Mouse (Mus musculus) megakaryocyte-erythroid progenitor cell, adult 5 weeks (primary cell): ENCODE measurements around the gene Acaa1a. TPM values are rescaled to one million over a fixed set of nuclear protein-coding genes. Genes with fewer than 3 reads are reported as not detected.

ENCODE experiments used
- polyA plus RNA-seq: library from polyadenylated mRNA; stranded (reverse); fragments of >175 nt; gene quantifications from 2 replicates; pipeline ENCODE4 v1.2.3, GENCODE M21; 2012

Acaa1a gene
- 67.6 and 72.1 TPM in 2 replicates for polyA plus RNA-seq

DNA sequence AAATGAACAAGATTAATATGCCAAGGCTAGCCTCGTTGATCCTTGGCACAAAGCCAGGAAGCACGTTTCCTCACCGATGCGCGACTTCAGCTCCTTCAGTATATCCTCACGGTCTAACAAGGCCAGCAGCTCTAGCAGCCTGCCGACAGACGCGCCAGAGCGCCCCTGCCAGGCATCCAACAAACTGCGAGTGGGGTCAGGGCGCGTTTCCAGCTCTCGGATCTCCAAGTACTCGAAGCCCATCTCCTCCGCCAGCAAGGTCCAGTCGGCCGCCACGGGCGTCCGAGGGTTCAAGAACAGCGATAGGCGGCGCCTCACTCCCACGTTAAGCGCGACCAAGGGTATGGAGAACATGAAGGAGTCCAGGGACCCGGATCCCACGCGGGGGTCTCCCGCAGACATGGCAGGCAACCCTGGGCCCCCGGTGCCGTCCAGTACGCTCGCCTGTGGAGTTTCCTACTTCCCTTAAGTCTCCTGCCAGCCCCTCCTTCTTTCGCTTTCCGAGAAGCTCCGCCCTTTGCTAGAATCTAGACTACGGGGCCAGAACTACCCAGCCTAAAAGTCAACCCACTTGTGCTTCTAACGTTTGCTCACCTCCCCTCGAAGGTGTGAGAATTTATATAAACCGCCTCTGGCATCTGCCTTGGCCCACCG lies at the start of gene Acaa1a:
Gene Acaa1a, plus strand, starts transcription at position 119 of the 654 bp plus-strand sequence.

DNA sequence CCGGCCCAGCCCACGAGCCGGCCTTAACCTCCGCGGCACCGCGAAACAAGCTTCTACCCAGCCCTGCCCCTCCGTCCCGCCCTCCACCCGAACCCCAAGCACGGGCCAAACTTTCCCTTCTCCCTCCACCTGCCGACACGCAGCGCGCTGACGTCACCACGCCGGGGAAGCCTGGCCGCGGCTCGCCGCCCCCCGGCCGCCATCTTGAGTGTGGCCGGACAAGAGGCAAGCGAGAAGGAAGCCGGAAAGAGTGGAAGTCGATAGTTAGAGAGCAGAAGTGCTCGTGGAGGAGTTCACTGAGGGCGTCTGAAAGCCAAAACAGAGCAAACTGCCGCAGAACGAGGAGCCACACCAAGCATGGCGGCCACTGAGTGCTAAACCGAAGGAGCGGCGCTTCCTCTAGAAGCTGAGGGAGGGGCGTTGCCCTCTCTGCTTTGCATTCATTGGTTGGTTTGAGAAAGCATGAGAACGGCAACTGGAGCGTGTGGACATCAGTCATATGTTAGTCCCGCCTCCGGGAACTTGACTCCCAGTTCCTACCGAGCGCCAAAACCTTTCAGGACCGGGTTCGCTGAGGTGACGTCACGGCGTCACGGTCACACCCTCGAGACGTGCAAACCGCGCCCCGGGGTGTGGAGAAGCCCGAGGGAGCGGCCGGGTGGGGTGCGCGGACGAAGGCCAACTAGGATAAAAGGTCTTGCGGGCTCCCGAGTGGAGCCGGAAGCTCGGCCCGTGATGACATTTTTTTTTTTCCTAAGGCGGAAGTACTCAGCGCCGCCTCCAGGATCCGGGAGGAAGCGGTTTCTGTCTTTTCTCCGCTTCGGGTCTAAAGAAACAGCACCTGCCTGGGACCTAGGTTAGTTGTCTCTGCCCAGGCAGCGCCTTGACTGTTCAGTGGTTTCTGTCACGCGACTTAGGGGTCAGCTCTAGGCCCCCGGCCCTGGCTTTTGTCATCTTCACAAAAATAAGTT lies 16.9 kb upstream of the Acaa1a start, which contains the start of gene Oxsr1:
Gene Oxsr1, minus strand, starts transcription at position 139 of the 971 bp plus-strand sequence.

DNA sequence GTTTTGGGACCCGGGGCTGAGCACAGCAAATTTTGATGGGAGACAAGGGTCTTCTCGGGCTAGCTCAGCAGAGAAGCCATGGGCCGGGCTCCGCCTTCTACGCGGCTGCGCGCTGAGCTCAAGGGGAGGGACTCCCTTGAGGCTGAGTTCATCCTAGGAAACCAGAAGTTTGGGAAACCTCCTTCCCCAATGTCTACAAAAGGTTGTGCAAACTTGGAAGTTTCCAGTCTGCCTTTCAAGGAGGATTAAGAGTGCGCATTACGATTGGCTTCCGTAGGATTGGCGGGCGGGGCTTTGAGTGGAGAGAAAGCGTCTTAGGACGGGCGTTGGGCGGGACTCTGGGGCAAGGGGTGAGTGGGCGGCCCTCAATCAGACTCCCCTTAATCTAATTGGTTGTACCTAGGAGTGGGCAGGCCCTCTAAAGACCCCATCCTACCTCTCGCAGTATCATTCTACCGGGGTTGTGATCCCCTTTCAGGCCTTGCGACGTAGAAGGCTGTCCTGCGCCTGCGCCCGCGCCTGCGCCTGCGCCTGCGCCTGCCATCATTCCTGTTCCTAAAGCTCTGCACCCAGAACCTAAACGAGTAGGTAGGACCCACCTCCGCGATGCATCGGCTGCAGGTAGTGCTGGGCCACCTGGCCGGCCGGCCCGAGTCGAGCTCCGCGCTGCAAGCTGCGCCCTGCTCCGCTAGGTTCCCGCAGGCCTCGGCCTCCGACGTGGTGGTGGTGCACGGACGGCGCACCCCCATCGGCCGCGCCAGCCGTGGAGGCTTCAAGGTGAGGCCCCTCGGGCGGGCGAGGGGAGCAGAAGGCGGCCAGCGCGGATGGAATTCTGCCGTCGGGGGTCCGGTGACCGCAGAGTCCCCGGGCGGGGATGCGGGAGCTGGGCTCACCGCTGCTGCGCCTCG lies 1.7 kb downstream of the Acaa1a start, which contains the start of gene Myd88:
Gene Myd88, minus strand, starts transcription at position 503 of the 908 bp plus-strand sequence.

DNA sequence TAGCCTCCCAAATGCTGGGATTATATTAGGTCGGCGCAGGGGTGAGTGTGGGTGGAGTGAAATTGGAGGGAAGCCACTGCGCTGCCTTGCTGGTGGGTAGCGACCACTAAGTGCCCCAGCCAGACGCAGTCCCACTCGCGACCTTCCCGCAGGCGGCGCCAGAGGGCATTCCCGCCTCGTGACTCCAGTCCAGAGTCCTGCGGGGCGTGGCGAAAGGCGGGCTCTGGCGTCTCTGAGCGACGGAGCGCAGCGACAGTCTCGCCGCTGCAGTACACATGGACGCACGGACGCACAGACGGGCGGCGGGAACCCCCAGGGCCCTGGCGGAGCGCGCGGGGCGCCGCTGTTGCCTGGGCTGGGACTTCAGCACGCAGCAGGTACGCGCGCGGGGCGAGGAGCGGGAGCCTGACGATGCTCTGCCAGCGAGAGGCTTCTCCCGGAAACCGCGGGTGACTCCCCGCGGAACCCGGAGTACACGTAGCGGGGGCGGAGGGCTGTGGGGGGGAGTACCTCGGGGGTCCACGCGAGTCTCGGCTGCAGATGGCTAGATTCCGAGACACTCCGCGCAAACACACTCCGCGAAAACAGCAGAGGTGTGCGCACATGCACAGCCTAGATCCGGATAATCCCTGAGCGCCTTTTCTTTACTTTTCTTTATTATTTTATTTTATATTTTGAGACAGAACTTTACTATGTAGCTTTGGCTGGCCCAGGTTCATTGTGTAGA lies 18.0 kb downstream of the Acaa1a start, which contains the start of gene Xylb:
Gene Xylb, plus strand, starts transcription at position 51 of the 727 bp plus-strand sequence.

DNA sequence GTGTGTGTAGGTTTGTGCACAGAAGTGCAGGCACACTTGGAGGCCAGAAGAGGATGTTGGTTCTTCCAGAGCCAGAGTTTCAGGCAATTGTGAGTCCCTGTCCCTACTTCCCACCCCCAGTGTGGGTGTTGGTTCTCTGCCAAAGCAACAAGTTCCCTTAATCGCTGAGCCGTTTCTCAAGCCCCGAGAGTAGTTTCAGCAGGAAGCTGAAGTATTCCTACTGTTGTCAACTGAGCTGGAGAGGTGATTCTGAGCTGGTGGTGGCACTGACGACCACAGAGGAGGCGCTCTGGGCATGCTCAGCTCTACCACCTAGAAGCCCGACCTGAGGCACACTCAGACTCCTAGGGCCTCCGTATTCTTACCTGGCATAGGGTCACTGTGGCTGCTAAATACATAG lies 25.8 kb downstream of the Acaa1a start, which contains the start of gene Slc22a14:
Gene Slc22a14, minus strand, starts transcription at position 270 of the 400 bp plus-strand sequence.

Other genes with a start within 250 kb of the Acaa1a start
- not detected in 2 replicates for gene Plcd1, start 246.2 kb upstream of the Acaa1a start, polyA plus RNA-seq
- 0.53 and 0.65 TPM in 2 replicates for gene Dlec1, start 237.2 kb upstream of the Acaa1a start, polyA plus RNA-seq
- 0.04 TPM in 1 of 2 replicates, not detected in the other for gene Acaa1b, start 182.6 kb upstream of the Acaa1a start, polyA plus RNA-seq
- not detected in 2 replicates for gene Gm47289, start 180.5 kb upstream of the Acaa1a start, polyA plus RNA-seq
- not detected in 2 replicates for gene Slc22a13, start 130.6 kb upstream of the Acaa1a start, polyA plus RNA-seq
- gene Oxsr1, start 17.2 kb upstream of the Acaa1a start, polyA plus RNA-seq: 11.1 and 12.7 TPM in 2 replicates
- 23.6 and 46.9 TPM in 2 replicates for gene Myd88, start 1.7 kb downstream of the Acaa1a start, polyA plus RNA-seq
- 1.9 and 3.6 TPM in 2 replicates for gene Xylb, start 17.7 kb downstream of the Acaa1a start, polyA plus RNA-seq
- gene Slc22a14, start 25.9 kb downstream of the Acaa1a start, polyA plus RNA-seq: not detected in 2 replicates
- 2.4 and 3.7 TPM in 2 replicates for gene Acvr2b, start 62.4 kb downstream of the Acaa1a start, polyA plus RNA-seq
- 2.4 and 2.5 TPM in 2 replicates for gene Exog, start 105.3 kb downstream of the Acaa1a start, polyA plus RNA-seq
- 0.01 TPM in 1 of 2 replicates, not detected in the other for gene Scn5a, start 239.3 kb downstream of the Acaa1a start, polyA plus RNA-seq